Mouse (Mus musculus) heart, adult 8-10 months (tissue): ENCODE data around the gene Ptbp1. TPM values are rescaled to one million over a fixed set of nuclear protein-coding genes. Genes with fewer than 3 reads are reported as not detected.

Experiments
- DNase-seq: peaks from one replicate; pipeline ENCODE4 v3.0.0; 2022; ENCODE audit warnings: low spot score
- total RNA-seq, 4 experiments: library from RNA; stranded (reverse); gene quantifications; 2 replicates each; pipeline ENCODE4 v1.2.4; 2022

Gene Ptbp1
- total RNA-seq, 4 experiments from 2014 or later: 45.4 to 57.7 (median 49.9) TPM

DNA sequence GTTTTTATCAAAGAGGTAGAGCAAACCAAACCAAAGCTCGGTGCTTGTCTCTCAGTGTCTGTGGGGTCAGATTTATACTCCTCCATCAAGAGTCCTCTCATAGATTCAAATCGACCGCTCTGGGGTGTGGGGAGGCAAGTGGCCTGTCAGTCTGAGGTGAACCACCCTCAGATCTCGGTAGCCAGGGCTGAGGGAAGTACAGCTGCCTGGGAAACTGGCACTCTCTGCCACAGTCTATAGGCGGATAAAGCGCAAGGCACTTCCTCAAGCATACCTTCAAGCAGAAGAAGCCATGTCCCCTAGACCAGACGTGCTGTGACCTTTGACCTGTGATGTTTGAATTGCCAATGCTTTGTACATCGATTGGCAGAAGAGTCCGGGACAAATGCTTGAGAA, 21.4 kb upstream of the Ptbp1 start:
- no peak for DNase-seq

GRCm38 (mm10) chr10:79834769-79835398, 19.3 kb upstream of the Ptbp1 start:
- DNase-seq: peak; percentile 80

DNA sequence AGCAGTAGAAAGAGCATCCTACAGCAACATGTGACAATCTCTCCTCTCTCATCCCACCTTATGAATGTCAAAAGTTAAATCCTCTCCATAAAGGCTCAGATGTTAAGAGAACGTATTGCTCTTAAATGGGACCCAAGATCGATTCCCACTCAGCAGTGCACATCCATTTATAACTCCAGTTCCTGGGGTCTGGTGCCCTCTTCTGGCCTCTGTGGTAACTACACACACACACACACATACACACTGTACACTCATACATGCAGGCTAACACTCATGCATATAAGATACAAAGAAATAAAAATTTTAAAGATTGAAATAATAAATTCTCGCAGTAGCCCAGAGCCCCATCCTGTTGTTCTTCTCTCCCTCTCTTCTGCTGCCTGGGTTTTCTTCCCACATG, 17.3 kb upstream of the Ptbp1 start:
- DNase-seq: no peak

GRCm38 (mm10) chr10:79838151-79838550, 16.1 kb upstream of the Ptbp1 start:
- DNase-seq: no peak

GRCm38 (mm10) chr10:79840091-79840490, 14.1 kb upstream of the Ptbp1 start:
- DNase-seq: no peak

DNA sequence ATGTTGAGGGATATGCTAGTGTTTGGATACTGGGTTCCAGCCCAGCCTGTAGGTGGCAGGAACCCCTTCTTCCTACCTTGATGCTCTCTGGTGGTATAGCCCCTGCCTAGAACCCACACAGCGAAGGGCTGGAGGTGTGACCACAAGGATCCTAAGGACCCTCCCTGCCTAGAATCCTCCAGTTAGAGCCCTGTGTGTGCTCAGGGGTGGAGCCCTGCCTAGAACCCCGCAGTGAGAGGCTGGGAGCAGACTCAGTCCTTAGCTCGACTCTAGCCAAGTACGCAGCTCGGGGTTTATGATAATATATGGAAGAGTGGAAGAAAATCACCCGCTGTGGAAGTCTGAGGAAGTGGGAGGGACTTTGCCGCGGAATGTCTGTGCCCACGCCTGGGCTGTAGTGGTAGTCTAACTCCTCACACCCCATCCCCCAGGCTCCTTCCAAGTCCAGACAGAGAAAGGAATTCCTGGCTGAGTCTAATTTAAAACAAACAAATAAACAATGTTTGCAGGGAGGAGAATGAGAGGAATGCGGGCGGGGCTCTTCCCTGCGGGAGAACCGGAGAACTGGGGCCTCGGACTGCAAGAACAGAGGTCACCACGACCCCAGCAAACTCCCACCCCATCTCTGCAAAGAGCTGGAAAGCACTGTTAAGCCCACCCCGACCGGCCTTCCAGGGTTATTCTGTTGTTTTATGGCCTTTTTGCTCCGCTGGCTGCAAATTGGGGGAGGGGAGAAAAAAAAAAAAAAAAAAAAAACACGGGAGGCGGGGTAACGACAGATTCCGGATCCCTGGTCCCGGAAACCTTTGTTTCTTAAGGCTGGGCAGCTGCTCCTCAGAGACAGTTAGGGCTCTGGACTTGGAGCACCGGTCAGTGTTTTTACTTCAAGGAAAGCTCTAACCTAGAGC, 13.3 kb upstream of the Ptbp1 start:
- peak; percentile 63 for DNase-seq

- DNase-seq: no peak
These were observed 11.9 kb upstream of the Ptbp1 start for GRCm38 (mm10) chr10:79842322-79842721.

GRCm38 (mm10) chr10:79843476-79843875, 10.8 kb upstream of the Ptbp1 start:
- DNase-seq: no peak

DNA sequence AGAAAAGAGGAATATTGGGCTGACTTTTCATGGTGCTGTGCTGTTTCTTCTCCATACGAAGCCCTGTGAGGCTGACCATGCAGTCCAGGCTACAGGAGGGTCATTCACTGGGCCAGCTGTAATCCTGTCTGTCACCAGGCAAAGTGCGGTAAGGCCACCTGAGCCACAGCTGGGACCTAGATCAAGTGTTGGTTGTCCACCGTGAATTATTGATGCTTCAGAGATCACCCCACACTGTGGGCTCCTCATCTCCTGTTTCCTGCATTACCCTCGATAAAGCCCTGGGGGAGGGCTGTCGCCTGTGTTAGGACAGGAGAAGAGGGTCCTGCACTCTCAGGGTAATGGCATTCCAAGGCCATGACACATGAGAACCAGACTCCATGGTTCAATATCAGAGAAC, 7.7 kb upstream of the Ptbp1 start:
- DNase-seq: no peak

DNA sequence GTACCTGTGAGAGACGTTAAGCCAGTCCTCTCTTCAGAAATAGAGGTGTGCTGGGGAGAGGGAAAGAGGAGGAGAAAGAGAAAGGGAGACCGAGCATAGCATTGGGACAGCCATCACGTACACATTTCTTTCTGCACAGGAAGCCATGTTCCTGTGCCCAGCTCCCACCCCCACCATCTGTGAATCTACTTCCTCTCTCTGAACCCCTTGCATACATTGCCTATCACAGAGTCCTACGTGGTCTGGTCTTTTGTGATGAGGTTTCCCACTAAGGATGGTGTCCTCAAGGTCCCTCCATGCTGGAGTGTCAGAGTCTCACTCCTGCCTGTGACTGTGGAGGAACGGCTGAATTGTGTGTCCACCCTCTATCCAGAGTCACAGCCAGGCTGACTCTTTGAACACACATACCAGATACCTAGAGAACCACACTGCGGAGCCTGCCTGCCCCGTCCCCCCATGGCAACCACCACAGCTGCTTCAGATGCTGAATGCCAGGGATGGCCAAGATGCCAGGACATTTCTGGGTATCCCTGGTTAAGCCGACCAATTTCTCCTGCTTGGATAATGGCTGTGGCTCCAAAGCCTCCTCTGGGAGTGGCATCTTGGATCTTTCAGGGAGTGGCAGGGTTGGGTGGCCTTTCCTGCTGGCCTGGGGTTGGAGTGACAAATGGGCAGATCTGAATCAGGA, 4.1 kb upstream of the Ptbp1 start:
- DNase-seq: no peak

DNA sequence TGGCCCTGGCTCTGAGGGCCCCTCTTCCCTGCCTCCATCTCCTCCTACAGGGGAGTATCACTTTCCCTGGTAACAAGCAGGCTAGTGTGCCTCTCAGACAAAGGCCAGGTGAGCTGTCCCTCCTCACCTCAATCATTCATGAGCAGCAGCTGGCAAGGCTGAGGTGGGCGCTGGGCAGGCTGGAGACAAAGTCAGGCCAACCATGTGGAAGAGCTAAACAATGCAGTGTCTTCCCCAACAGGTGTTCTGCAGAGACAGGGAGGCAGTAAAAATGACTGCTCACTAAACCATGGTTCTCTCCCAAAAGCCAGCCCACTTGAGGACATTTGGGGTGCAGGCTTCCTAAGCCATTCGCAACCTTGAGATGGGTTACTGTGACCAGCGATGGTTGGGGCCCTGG, 2.6 kb upstream of the Ptbp1 start:
- no peak for DNase-seq

- DNase-seq: peak; percentile 65
These were observed 2.0 kb upstream of the Ptbp1 start for GRCm38 (mm10) chr10:79852107-79852789.

DNA sequence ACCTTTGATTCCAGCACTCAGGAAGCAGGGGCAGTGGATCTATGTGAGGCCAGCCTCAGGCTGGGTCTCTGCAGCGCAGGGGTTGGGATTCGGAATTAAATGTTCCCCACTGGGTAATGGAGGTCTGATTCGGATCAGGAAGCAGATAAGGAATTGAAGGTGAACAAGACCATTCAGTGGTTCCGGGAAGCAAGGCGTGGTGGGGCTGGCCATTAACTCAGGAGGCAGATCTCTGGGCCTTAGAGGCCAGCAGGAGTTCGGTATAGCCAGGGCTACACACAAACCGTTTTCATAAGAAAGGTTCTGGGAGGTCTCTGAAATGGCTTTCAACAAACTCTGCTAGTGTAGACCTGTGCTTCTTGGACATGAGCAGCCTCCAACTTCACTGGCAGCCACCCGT, 1.4 kb upstream of the Ptbp1 start:
- DNase-seq: no peak

DNA sequence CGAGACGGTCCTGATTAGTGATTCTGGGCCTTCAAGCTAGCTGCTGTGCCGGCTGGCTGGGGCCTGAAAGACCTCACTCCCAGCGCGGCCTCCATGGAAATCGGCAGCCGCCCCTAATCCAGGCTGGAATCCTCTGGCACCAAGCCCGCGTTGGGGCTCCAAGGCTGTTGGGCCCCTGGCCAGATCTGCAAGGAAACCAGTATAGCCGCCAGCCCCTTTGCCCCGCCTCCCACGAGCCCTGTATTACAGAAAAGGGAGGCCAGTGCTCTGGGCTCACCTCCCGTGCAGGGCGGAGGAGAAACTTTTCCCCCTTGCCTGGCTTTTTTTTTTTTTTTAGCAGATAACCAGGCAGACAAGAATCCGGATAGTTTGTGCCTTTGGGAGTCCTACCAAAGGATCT, 835 bp upstream of the Ptbp1 start:
- peak; percentile 94 for DNase-seq

DNA sequence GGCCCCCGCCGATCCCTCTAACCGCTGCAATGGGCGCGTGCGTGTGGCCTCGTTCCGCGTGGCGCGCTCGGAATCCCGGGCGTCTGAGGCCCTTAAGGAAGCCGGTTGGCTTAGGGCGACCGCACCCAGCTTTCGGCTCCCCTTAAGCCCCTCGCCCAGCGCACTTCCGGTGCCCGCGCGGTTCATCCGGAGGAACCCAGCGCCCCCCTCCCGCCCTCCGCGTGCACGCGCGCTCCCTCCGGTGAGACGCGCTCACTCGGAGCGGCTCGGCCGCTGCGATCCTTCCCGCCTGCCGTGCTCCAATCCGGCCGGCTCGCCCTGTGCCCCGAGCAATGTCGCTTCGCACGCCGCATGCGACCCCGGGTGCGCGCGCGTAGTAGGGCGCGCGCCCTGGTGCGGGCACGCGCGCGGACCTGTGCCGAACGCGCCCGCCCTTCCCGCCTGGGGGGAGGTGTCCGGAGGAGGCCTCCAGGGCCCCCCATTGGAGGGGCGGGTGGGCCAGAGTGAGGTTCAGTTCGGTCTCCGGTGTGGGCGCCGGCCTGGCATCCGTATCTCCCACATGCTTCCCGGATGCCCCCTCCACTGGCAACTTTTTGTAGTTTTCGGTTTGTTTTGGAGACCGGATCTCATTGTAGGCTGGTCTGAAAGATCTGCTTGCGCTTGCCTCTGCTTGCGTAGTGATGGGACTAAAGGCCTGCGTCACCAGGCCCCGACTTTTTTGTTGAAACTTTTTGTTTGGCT, 744 bp downstream of the Ptbp1 start:
- DNase-seq: no peak

DNA sequence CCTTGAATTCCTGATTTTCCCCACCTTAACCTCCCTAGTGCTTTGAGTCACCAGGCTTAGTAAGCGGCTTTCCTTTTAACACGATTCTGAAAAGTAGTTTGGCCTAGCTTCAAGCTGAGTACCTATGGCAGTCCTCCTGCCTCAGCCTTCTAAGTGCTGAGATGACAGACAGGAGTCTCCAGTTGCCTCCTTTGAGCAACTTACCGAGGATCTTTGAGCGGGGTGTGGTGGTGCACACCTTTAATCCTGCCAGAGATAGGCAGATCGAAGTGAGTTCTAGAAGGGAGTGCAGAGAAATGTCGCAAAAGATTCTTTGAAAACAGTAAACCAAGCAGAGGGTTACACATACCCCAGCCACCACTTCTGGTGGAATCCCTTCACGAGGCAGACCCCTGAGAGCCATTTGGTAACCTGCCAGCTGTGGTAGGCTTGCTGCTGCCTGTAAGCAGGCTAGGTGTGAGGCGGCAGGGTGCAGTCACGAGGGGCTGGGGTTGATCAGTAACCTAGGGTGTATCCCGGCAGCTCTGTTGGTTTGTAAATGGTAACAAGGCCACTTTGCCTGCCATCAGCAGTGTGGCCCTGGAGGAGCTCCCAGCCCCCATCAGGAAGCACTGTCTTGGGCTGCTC, 1.4 kb downstream of the Ptbp1 start:
- DNase-seq: no peak

DNA sequence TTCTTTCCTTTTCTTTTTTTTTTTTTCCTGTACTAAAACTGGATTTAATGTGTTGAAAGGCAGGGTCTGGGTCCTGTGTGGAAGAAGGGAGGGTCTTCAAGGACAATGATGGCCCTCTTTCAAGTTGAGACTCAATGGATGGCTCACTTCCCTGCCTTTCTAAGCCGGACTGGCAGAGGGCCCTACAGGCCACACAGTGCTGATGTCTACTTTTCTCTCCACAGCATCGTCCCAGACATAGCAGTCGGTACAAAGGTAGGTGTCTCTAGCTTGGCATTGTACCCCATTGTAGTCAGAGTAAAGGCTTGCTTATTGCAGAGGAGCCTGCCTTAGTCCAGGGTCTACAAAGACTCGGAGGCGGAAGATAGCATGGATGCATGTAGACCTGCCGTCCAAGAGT, 2.1 kb downstream of the Ptbp1 start:
- no peak for DNase-seq

DNA sequence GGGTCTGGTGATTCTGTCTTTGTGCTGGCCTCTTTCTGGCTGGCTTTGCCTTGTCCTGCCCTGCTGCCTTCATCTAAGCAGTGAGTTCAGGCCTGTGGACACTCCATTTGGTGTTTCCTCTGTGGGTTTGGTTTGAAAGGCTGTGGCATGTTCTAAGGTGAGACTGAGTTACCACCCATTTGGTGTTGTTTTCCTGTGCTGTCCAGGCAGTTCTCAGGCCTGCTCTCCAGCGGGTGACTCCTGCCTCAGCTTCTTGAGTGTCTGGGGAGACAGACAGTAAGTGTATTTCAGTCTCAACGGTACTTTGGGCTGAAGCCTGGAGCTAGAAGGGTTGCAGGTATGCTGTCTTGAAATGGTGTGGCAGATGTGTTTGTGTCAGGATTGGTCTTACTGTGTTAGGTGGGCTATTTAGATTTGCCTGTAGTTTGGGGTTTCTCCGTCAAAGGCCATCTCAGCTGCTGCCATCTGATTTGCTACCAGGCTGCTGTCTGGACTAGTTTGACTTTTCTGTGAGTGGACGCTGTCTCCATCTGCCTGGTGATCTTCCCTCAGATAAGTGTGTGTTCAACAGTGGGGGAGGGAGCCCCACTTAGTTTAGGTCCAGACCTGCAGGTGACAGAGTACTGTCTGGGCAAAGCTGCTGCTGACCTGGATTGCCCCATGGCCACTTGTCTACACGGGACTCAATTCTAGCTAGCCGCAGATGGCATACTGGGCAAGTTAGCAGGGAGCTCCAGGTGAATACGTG, 2.7 kb downstream of the Ptbp1 start:
- DNase-seq: no peak

DNA sequence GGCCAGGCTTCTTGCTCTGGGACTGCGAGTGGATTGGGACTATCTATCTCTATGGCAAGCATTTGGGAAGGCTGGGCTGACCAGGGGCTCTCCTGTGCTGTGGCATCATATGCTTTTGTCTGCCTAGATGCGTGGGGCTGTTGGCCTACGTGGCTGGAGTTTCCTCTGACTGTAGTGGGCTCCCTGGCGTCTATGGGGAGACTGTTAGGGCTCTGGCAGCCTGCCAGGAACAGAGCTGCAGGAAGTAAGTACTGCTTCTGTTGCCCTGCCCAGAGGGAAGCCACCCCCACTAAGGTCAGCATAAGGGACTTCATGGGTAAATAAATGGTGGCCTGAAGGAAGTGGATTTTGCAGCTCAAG, 3.2 kb downstream of the Ptbp1 start:
- DNase-seq: peak; percentile 71

GRCm38 (mm10) chr10:79857894-79858293, 3.7 kb downstream of the Ptbp1 start:
- no peak for DNase-seq
